Mouse (Mus musculus): ENCODE measurements around the gene Mcemp1.

The Mcemp1 gene

GRCm38 (mm10) chr8:3664405-3664804 lies 1.1 kb upstream of the Mcemp1 start:
- in situ Hi-C loops (cut with MboI; ENCODE audit: low pct_unique_long_range_greater_than_20kb in 1 of 2, low sequenced_read_pairs in 2 of 2, unreplicated experiment in 1 of 2): no loop called here

GRCm38 (mm10) chr8:3670388-3670787 lies 4.8 kb downstream of the Mcemp1 start:
- in situ Hi-C loops (cut with MboI; ENCODE audit: low pct_unique_long_range_greater_than_20kb in 1 of 2, low sequenced_read_pairs in 2 of 2, unreplicated experiment in 1 of 2): loop anchor here in 1 of 2 experiments (5.0 kb wide), 2 partner anchors 33 to 98 kb away; no protein-coding TSS in a partner anchor

- in situ Hi-C loops (cut with MboI; ENCODE audit: low pct_unique_long_range_greater_than_20kb in 1 of 2, low sequenced_read_pairs in 2 of 2, unreplicated experiment in 1 of 2): loop anchor here in 1 of 2 experiments (5.0 kb wide), 2 partner anchors 35 to 100 kb away; no protein-coding TSS in a partner anchor
These were observed 6.5 kb downstream of the Mcemp1 start, which contains the start of gene Fcor for GRCm38 (mm10) chr8:3671980-3672491. TSS of gene Fcor (minus strand) at chr8:3672362.

- in situ Hi-C loops (cut with MboI; ENCODE audit: low pct_unique_long_range_greater_than_20kb in 1 of 2, low sequenced_read_pairs in 2 of 2, unreplicated experiment in 1 of 2): loop anchor here in 1 of 2 experiments (5.0 kb wide), 2 partner anchors 37 to 102 kb away; no protein-coding TSS in a partner anchor
These were observed 9.1 kb downstream of the Mcemp1 start for GRCm38 (mm10) chr8:3674671-3675070.

- in situ Hi-C loops (cut with MboI; ENCODE audit: low pct_unique_long_range_greater_than_20kb in 1 of 2, low sequenced_read_pairs in 2 of 2, unreplicated experiment in 1 of 2): no loop called here
These were observed 10.8 kb downstream of the Mcemp1 start, which contains the start of gene Trappc5 for GRCm38 (mm10) chr8:3676131-3676992. TSS of gene Trappc5 (plus strand) at chr8:3676299.

- in situ Hi-C loops (cut with MboI; ENCODE audit: low pct_unique_long_range_greater_than_20kb in 1 of 2, low sequenced_read_pairs in 2 of 2, unreplicated experiment in 1 of 2): no loop called here
These were observed 11.5 kb downstream of the Mcemp1 start for GRCm38 (mm10) chr8:3676993-3677579.

GRCm38 (mm10) chr8:3678831-3679230 lies 13.3 kb downstream of the Mcemp1 start:
- in situ Hi-C loops (cut with MboI; ENCODE audit: low pct_unique_long_range_greater_than_20kb in 1 of 2, low sequenced_read_pairs in 2 of 2, unreplicated experiment in 1 of 2): no loop called here

GRCm38 (mm10) chr8:3679236-3679635 lies 13.7 kb downstream of the Mcemp1 start:
- in situ Hi-C loops (cut with MboI; ENCODE audit: low pct_unique_long_range_greater_than_20kb in 1 of 2, low sequenced_read_pairs in 2 of 2, unreplicated experiment in 1 of 2): no loop called here

- in situ Hi-C loops (cut with MboI; ENCODE audit: low pct_unique_long_range_greater_than_20kb in 1 of 2, low sequenced_read_pairs in 2 of 2, unreplicated experiment in 1 of 2): no loop called here
These were observed 14.1 kb downstream of the Mcemp1 start for GRCm38 (mm10) chr8:3679656-3680055.

- in situ Hi-C loops (cut with MboI; ENCODE audit: low pct_unique_long_range_greater_than_20kb in 1 of 2, low sequenced_read_pairs in 2 of 2, unreplicated experiment in 1 of 2): no loop called here
These were observed 16.9 kb downstream of the Mcemp1 start for GRCm38 (mm10) chr8:3682435-3682834.

- in situ Hi-C loops (cut with MboI; ENCODE audit: low pct_unique_long_range_greater_than_20kb in 1 of 2, low sequenced_read_pairs in 2 of 2, unreplicated experiment in 1 of 2): no loop called here
These were observed 18.0 kb downstream of the Mcemp1 start for GRCm38 (mm10) chr8:3683408-3684176.

- in situ Hi-C loops (cut with MboI; ENCODE audit: low pct_unique_long_range_greater_than_20kb in 1 of 2, low sequenced_read_pairs in 2 of 2, unreplicated experiment in 1 of 2): no loop called here
These were observed 19.0 kb downstream of the Mcemp1 start for GRCm38 (mm10) chr8:3684530-3684929.

GRCm38 (mm10) chr8:3685422-3685821 lies 19.9 kb downstream of the Mcemp1 start:
- in situ Hi-C loops (cut with MboI; ENCODE audit: low pct_unique_long_range_greater_than_20kb in 1 of 2, low sequenced_read_pairs in 2 of 2, unreplicated experiment in 1 of 2): no loop called here

- in situ Hi-C loops (cut with MboI; ENCODE audit: low pct_unique_long_range_greater_than_20kb in 1 of 2, low sequenced_read_pairs in 2 of 2, unreplicated experiment in 1 of 2): no loop called here
These were observed 22.0 kb downstream of the Mcemp1 start for GRCm38 (mm10) chr8:3687537-3687936.

GRCm38 (mm10) chr8:3690774-3691173 lies 25.2 kb downstream of the Mcemp1 start:
- in situ Hi-C loops (cut with MboI; ENCODE audit: low pct_unique_long_range_greater_than_20kb in 1 of 2, low sequenced_read_pairs in 2 of 2, unreplicated experiment in 1 of 2): no loop called here

- in situ Hi-C loops (cut with MboI; ENCODE audit: low pct_unique_long_range_greater_than_20kb in 1 of 2, low sequenced_read_pairs in 2 of 2, unreplicated experiment in 1 of 2): no loop called here
These were observed 28.6 kb downstream of the Mcemp1 start, which contains the start of gene Fcer2a for GRCm38 (mm10) chr8:3694121-3694520. TSS of gene Fcer2a (minus strand) at chr8:3694175.

- in situ Hi-C loops (cut with MboI; ENCODE audit: low pct_unique_long_range_greater_than_20kb in 1 of 2, low sequenced_read_pairs in 2 of 2, unreplicated experiment in 1 of 2): loop anchor here (25.0 kb wide), 2 partner anchors 261 to 661 kb away; partner anchors contain the start of gene Cd209c (in 1 of the 2)
These were observed 35.9 kb downstream of the Mcemp1 start for GRCm38 (mm10) chr8:3701491-3701890.

- in situ Hi-C loops (cut with MboI; ENCODE audit: low pct_unique_long_range_greater_than_20kb in 1 of 2, low sequenced_read_pairs in 2 of 2, unreplicated experiment in 1 of 2): loop anchor here (25.0 kb wide), 2 partner anchors 257 to 657 kb away; partner anchors contain the start of gene Cd209c (in 1 of the 2)
These were observed 40.2 kb downstream of the Mcemp1 start for GRCm38 (mm10) chr8:3705711-3706110.

Measured in mouse embryonic stem cell (cell line).